Mouse (Mus musculus) G1E (cell line): Measurements from ENCODE around the gene Ypel1. TPM values are rescaled to one million over a fixed set of nuclear protein-coding genes. Genes with fewer than 3 reads are reported as not detected.

Experiments used
- ATAC-seq: 2 replicates; pipeline ENCODE4 v1.8.0; 2016; ENCODE audit warnings: mild to moderate bottlenecking; ENCODE audit not compliant: insufficient number of reproducible peaks, poor library complexity, low FRiP score, severe bottlenecking; ENCODE audit errors: extremely low read depth
- DNase-seq: peaks from one replicate; pipeline ENCODE4 v3.0.0; 2012; ENCODE audit warnings: low spot score
- H3K27me3 ChIP-seq: 2 replicates; pipeline ENCODE4 v1.6.1; 2012; ENCODE audit warnings: mild to moderate bottlenecking, low read length, inconsistent platforms; ENCODE audit not compliant: insufficient read depth
- H3K36me3 ChIP-seq: replicated peaks from 2 replicates; pipeline ENCODE3; 2012; ENCODE audit warnings: mild to moderate bottlenecking, inconsistent platforms
- H3K4me1 ChIP-seq: 2 replicates; pipeline ENCODE4 v1.6.1; 2012; ENCODE audit warnings: low read depth, low read length, inconsistent platforms, mixed read lengths; ENCODE audit not compliant: insufficient read depth
- H3K4me3 ChIP-seq: 2 replicates; pipeline ENCODE4 v1.5.1; 2012; ENCODE audit warnings: low read depth, mild to moderate bottlenecking, inconsistent platforms, low read length, moderate library complexity, mixed read lengths
- H3K9me3 ChIP-seq: replicated peaks from 2 replicates; pipeline ENCODE4 v1.6.1; 2012; ENCODE audit warnings: inconsistent platforms
- CTCF ChIP-seq: IDR thresholded peaks from 2 replicates; pipeline ENCODE4 v1.5.1; 2012; ENCODE audit warnings: low read depth, low read length, inconsistent platforms, mixed read lengths
- GATA1 ChIP-seq: IDR thresholded peaks from 2 replicates; pipeline ENCODE4 v1.6.1; 2012; ENCODE audit warnings: borderline replicate concordance, low read length, inconsistent platforms, mixed read lengths
- GATA2 ChIP-seq: IDR thresholded peaks from 2 replicates; pipeline ENCODE4 v1.6.1; 2012; ENCODE audit warnings: low read depth, low read length, inconsistent platforms, borderline replicate concordance
- POLR2AphosphoS5 ChIP-seq: IDR thresholded peaks from 2 replicates; pipeline ENCODE4 v1.6.1; 2012; ENCODE audit warnings: low read depth, low read length, inconsistent platforms; ENCODE audit not compliant: insufficient replicate concordance
- TAL1 ChIP-seq: conservative IDR thresholded peaks from 2 replicates; pipeline ENCODE4 v1.6.1; 2012; ENCODE audit warnings: low read depth, low read length, inconsistent platforms, mixed read lengths
- polyA plus RNA-seq: library from polyadenylated mRNA; stranded (reverse); fragments of >175 nt; gene quantifications from 2 replicates; pipeline ENCODE4 v1.2.3, GENCODE M21; 2012
- total RNA-seq, 2 experiments: library from RNA; stranded (forward) in 1 of 2; stranded (reverse) in 1 of 2; fragments of 200-1000 nt in 1 of 2; fragments of >200 nt in 1 of 2; fragmentation: Nextera tagmentation in 1 of 2; gene quantifications; 2 replicates each; pipeline ENCODE4 v1.2.3; 2014 to 2017

Ypel1 gene
- total and polyA plus RNA-seq, 3 experiments, result 0.15 to 1.5 (median 0.90) TPM

DNA sequence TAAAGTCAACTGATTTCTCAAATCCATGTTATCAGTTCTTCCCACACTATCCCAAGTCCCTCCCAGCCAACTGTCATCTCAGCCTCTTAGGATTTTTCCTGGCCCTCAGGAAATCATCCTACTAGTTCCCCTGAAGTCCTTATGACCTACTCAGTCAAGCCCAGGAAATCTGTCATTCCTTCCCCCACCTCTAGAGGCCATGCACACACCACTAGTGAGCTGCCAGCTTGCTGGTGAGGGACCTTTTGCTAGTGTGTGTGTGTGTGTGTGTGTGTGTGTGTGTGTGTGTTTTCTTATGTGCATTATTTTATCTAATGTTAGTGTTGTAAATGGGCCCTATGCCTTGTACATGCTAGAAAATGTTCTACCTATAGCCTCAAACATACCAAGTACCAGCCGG, 57.8 kb downstream of the Ypel1 start:
- TF ChIP-seq GATA2 (no peak), CTCF (no peak), TAL1 (no peak), POLR2AphosphoS5 (no peak)
- H3K4me3 ChIP-seq, result no peak overlapping the region
- peaks cover 32% of the 10 kb centered on the region for H3K4me1 ChIP-seq
- no peaks in the 10 kb centered on the region for H3K9me3 ChIP-seq
- peaks cover 33% of the 10 kb centered on the region for H3K36me3 ChIP-seq
- peak; percentile 46 for DNase-seq
- peaks cover 9% of the 10 kb centered on the region; the same call in 1 of the 2 replicates for H3K27me3 ChIP-seq
- no peak for ATAC-seq

- DNase-seq (peak; percentile 33), ATAC-seq (no peak)
- peaks cover 18% of the 10 kb centered on the region for H3K36me3 ChIP-seq
- TF ChIP-seq TAL1 (no peak), CTCF (no peak), GATA2 (no peak), GATA1 (no peak), POLR2AphosphoS5 (no peak)
- no peaks in the 10 kb centered on the region for H3K9me3 ChIP-seq
- H3K27me3 ChIP-seq, result peaks cover 3% of the 10 kb centered on the region
- H3K4me1 ChIP-seq, result peaks cover 28% of the 10 kb centered on the region
- H3K4me3 ChIP-seq, result peak overlapping the region; percentile 95
Observed at GRCm38 (mm10) chr16:17131191-17132088, 61.9 kb downstream of the Ypel1 start.

DNA sequence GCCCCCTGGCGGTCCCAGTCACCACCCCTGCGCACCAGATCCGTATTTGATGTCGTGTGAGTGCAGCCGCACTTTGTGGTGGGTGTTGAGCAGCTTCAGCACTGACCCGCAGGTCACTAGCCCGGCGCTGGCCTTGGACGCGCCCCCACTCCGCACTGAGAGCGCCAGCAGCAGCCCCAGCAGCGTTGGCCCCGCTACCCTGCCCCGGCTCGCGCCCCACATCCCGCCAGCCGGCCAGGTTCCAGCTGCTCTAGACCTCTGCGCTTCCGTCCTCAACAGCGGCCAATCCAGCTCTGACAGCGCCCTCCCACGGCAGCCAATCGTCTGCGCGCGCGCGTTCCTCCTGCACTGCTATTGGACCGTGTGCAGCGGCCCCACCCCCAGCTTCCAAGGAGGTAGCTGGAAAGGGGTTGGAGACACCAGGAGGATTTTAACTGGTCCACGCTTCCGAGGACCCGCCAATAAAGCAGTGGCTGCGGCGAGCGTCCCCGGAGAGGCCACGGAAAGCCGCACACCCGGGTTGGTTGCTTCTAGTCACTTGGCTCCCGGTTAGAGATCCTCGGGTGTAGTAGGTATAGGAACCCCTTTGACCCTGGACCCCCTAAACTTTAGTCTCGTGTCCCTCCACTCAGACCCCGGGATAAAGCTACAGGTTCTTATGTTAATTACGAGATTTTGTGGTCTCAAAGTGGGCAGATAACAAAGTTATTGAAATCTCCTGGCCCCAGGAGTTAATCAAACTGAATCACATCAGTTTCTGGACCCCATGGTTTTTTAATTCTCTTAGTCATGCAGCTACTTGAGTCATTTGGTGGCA, 62.8 kb downstream of the Ypel1 start, which contains the start of gene Sdf2l1:
Sdf2l1 (minus strand) TSS at position 295 of the 817 bp plus-strand sequence.
- Histone ChIP-seq H3K9me3 (no peaks in the 10 kb centered on the region), H3K27me3 (peaks cover 3% of the 10 kb centered on the region), H3K4me1 (peaks cover 28% of the 10 kb centered on the region), H3K4me3 (peak within 1 kb of the TSS; percentile 95), H3K36me3 (peaks cover 18% of the 10 kb centered on the region)
- ATAC-seq (peak; percentile 99), DNase-seq (peak; percentile 100)
- TF ChIP-seq CTCF, result no peak
- no peak for TF ChIP-seq POLR2AphosphoS5
- no peak for TF ChIP-seq TAL1
- TF ChIP-seq GATA1, result no peak
- no peak for TF ChIP-seq GATA2

DNA sequence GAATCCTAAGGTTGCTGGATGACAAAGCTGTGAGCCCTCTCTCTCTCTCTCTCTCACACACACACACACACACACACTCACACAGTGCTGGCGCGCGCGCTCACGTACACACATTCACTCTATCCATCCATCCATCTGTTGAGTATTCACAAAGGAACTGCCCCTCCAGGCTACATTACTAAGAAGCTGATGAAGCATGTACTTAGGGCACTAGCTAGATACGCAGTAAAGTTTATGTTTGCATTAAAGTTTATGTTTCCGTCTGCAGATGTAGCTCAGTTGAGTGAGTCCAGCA, 63.4 kb downstream of the Ypel1 start:
- ATAC-seq (no peak), DNase-seq (no peak)
- H3K4me3 ChIP-seq, result peak overlapping the region; percentile 95; the same call in 1 of the 2 replicates
- H3K4me1 ChIP-seq, result peaks cover 28% of the 10 kb centered on the region
- H3K36me3 ChIP-seq, result peaks cover 18% of the 10 kb centered on the region
- no peaks in the 10 kb centered on the region for H3K9me3 ChIP-seq
- no peak for TF ChIP-seq GATA2
- no peak for TF ChIP-seq GATA1
- H3K27me3 ChIP-seq, result peaks cover 3% of the 10 kb centered on the region

Other genes with a start within 250 kb of the Ypel1 start
- gene Spag6l, start 240.2 kb upstream of the Ypel1 start, total RNA-seq (2014; fragmentation: Nextera tagmentation), result not detected in 2 replicates
- 0.12 and 0.16 TPM in 2 replicates for gene Spag6l, start 240.2 kb upstream of the Ypel1 start, total RNA-seq (2017)
- gene Spag6l, start 240.2 kb upstream of the Ypel1 start, polyA plus RNA-seq, result not detected in 2 replicates
- gene Igll1, start 205.7 kb upstream of the Ypel1 start, total RNA-seq (2014; fragmentation: Nextera tagmentation), result not detected in 2 replicates
- gene Igll1, start 205.7 kb upstream of the Ypel1 start, total RNA-seq (2017), result 0.27 TPM in 1 of 2 replicates, not detected in the other
- not detected in 2 replicates for gene Igll1, start 205.7 kb upstream of the Ypel1 start, polyA plus RNA-seq
- gene Top3b, start 199.0 kb upstream of the Ypel1 start, total RNA-seq (2014; fragmentation: Nextera tagmentation), result 59.7 and 96.6 TPM in 2 replicates
- gene Top3b, start 199.0 kb upstream of the Ypel1 start, total RNA-seq (2017), result 59.1 and 72.8 TPM in 2 replicates
- 24.2 and 24.7 TPM in 2 replicates for gene Top3b, start 199.0 kb upstream of the Ypel1 start, polyA plus RNA-seq
- gene Vpreb1, start 198.9 kb upstream of the Ypel1 start, total RNA-seq (2014; fragmentation: Nextera tagmentation), result not detected in 2 replicates
- 0.64 and 0.82 TPM in 2 replicates for gene Vpreb1, start 198.9 kb upstream of the Ypel1 start, total RNA-seq (2017)
- 0.15 and 0.28 TPM in 2 replicates for gene Vpreb1, start 198.9 kb upstream of the Ypel1 start, polyA plus RNA-seq
- gene Ppm1f, start 173.2 kb upstream of the Ypel1 start, total RNA-seq (2014; fragmentation: Nextera tagmentation), result 5.5 and 10.9 TPM in 2 replicates
- 10.5 and 12.3 TPM in 2 replicates for gene Ppm1f, start 173.2 kb upstream of the Ypel1 start, total RNA-seq (2017)
- 5.3 and 6.3 TPM in 2 replicates for gene Ppm1f, start 173.2 kb upstream of the Ypel1 start, polyA plus RNA-seq
- gene Mapk1, start 86.3 kb upstream of the Ypel1 start, total RNA-seq (2014; fragmentation: Nextera tagmentation), result 248 and 276 TPM in 2 replicates
- 173 and 180 TPM in 2 replicates for gene Mapk1, start 86.3 kb upstream of the Ypel1 start, total RNA-seq (2017)
- 54.2 and 72.7 TPM in 2 replicates for gene Mapk1, start 86.3 kb upstream of the Ypel1 start, polyA plus RNA-seq
- 111 and 127 TPM in 2 replicates for gene Ppil2, start 41.6 kb downstream of the Ypel1 start, total RNA-seq (2014; fragmentation: Nextera tagmentation)
- 110 and 122 TPM in 2 replicates for gene Ppil2, start 41.6 kb downstream of the Ypel1 start, total RNA-seq (2017)
- gene Ppil2, start 41.6 kb downstream of the Ypel1 start, polyA plus RNA-seq, result 65.1 and 70.4 TPM in 2 replicates
- 18.3 and 27.6 TPM in 2 replicates for gene 2610318N02Rik, start 55.5 kb downstream of the Ypel1 start, total RNA-seq (2014; fragmentation: Nextera tagmentation)
- 8.8 and 10.6 TPM in 2 replicates for gene 2610318N02Rik, start 55.5 kb downstream of the Ypel1 start, total RNA-seq (2017)
- gene 2610318N02Rik, start 55.5 kb downstream of the Ypel1 start, polyA plus RNA-seq, result 8.1 and 9.0 TPM in 2 replicates
- gene Sdf2l1, start 62.7 kb downstream of the Ypel1 start, total RNA-seq (2014; fragmentation: Nextera tagmentation), result 16.5 and 20.2 TPM in 2 replicates
- gene Sdf2l1, start 62.7 kb downstream of the Ypel1 start, total RNA-seq (2017), result 43.1 and 48.1 TPM in 2 replicates
- gene Sdf2l1, start 62.7 kb downstream of the Ypel1 start, polyA plus RNA-seq, result 74.7 and 93.8 TPM in 2 replicates
- 9.3 and 10.4 TPM in 2 replicates for gene Ydjc, start 74.9 kb downstream of the Ypel1 start, total RNA-seq (2014; fragmentation: Nextera tagmentation)
- 15.3 and 23.4 TPM in 2 replicates for gene Ydjc, start 74.9 kb downstream of the Ypel1 start, total RNA-seq (2017)
- gene Ydjc, start 74.9 kb downstream of the Ypel1 start, polyA plus RNA-seq, result 55.2 and 79.3 TPM in 2 replicates
- gene Ccdc116, start 77.5 kb downstream of the Ypel1 start, total RNA-seq (2014; fragmentation: Nextera tagmentation), result 3.9 and 5.3 TPM in 2 replicates
- gene Ccdc116, start 77.5 kb downstream of the Ypel1 start, total RNA-seq (2017), result 2.5 and 2.8 TPM in 2 replicates
- gene Ccdc116, start 77.5 kb downstream of the Ypel1 start, polyA plus RNA-seq, result 4.6 TPM in 2 replicates
- gene Ube2l3, start 133.0 kb downstream of the Ypel1 start, total RNA-seq (2014; fragmentation: Nextera tagmentation), result 356 and 455 TPM in 2 replicates
- 143 and 176 TPM in 2 replicates for gene Ube2l3, start 133.0 kb downstream of the Ypel1 start, total RNA-seq (2017)
- 96.3 and 111 TPM in 2 replicates for gene Ube2l3, start 133.0 kb downstream of the Ypel1 start, polyA plus RNA-seq
- gene Rimbp3, start 138.9 kb downstream of the Ypel1 start, total RNA-seq (2014; fragmentation: Nextera tagmentation), result 5.6 TPM in 2 replicates
- 1.6 and 2.1 TPM in 2 replicates for gene Rimbp3, start 138.9 kb downstream of the Ypel1 start, total RNA-seq (2017)
- 1.5 and 1.7 TPM in 2 replicates for gene Rimbp3, start 138.9 kb downstream of the Ypel1 start, polyA plus RNA-seq
- gene Hic2, start 163.9 kb downstream of the Ypel1 start, total RNA-seq (2014; fragmentation: Nextera tagmentation), result 25.1 and 25.6 TPM in 2 replicates
- gene Hic2, start 163.9 kb downstream of the Ypel1 start, total RNA-seq (2017), result 14.8 and 15.1 TPM in 2 replicates
- gene Hic2, start 163.9 kb downstream of the Ypel1 start, polyA plus RNA-seq, result 21.4 and 22.0 TPM in 2 replicates
- 4.5 and 5.1 TPM in 2 replicates for gene Tmem191c, start 206.4 kb downstream of the Ypel1 start, total RNA-seq (2014; fragmentation: Nextera tagmentation)
- gene Tmem191c, start 206.4 kb downstream of the Ypel1 start, total RNA-seq (2017), result 21.6 and 23.4 TPM in 2 replicates
- 27.8 and 32.7 TPM in 2 replicates for gene Tmem191c, start 206.4 kb downstream of the Ypel1 start, polyA plus RNA-seq